Mouse (Mus musculus) erythroblast, embryonic 14.5 days (primary cell): ENCODE data around the gene Gucd1.

Experiments
- GATA1 ChIP-seq: IDR thresholded peaks from 2 replicates; pipeline ENCODE4 v1.6.1; 2012; ENCODE audit warnings: low read length, inconsistent platforms, mixed read lengths
- TAL1 ChIP-seq: IDR thresholded peaks from 3 replicates; pipeline ENCODE4 v1.6.1; 2012; ENCODE audit warnings: low read length, inconsistent platforms, mixed read lengths

GRCm38 (mm10) chr10:75534934-75535333, 17.2 kb upstream of the Gucd1 start:
- TF ChIP-seq GATA1 (no peak), TAL1 (no peak)
